Mouse (Mus musculus): ENCODE measurements around the gene Sult2b1.

DNA sequence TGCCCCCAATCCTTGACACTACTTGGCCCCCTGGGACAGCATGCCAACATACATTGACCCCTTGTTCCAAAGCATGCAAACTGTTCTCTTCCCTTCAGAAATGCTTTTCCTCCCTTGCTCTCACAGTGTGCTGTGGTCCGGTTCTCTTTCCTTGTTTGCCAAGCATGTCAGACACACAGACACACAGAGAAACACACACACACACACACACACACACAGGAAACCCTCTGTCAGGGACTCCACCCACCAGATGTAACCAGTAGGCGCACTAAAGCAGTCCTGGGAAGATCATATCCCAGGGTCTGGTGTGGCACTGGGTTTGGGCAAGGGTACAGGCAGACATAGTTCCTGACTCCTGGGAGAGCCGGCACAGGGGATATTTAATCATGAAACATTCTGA, 97.6 kb downstream of the Sult2b1 start:
- TF ChIP-seq GATA1 (IDR thresholded peaks at IDR 0.05; ENCODE audit: low read length), result no peak
- no peak for TF ChIP-seq TAL1 (IDR thresholded peaks at IDR 0.05; ENCODE audit: low read length)
